Mouse (Mus musculus) myocyte (in vitro differentiated cells): ENCODE results near the gene Gm20388. TPM values are rescaled to one million over a fixed set of nuclear protein-coding genes. Genes with fewer than 3 reads are reported as not detected.

ENCODE experiments used
- H3K27me3 ChIP-seq: one replicate; pipeline ENCODE4 v1.6.1; 2011; ENCODE audit not compliant: control insufficient read depth, insufficient read depth, insufficient read length
- H3K36me3 ChIP-seq: one replicate; pipeline ENCODE4 v1.6.1; 2011; ENCODE audit not compliant: control insufficient read depth, insufficient read depth
- H3K4me2 ChIP-seq: one replicate; pipeline ENCODE4 v1.6.1; 2011; ENCODE audit warnings: low read depth, control low read depth
- H3K4me3 ChIP-seq: one replicate; pipeline ENCODE4 v1.5.1; 2011; ENCODE audit warnings: mild to moderate bottlenecking, control low read depth, moderate library complexity
- H3K79me2 ChIP-seq: one replicate; pipeline ENCODE4 v1.6.1; 2011; ENCODE audit not compliant: control insufficient read depth, insufficient read depth
- H3ac ChIP-seq: one replicate; pipeline ENCODE4 v1.6.1; 2011; ENCODE audit not compliant: control insufficient read depth, insufficient read length
- CEBPB ChIP-seq: IDR thresholded peaks from 2 replicates; pipeline ENCODE4 v1.6.1; 2011; ENCODE audit warnings: mild to moderate bottlenecking, moderate library complexity; ENCODE audit not compliant: poor library complexity, insufficient read depth, severe bottlenecking
- E2F4 ChIP-seq: IDR thresholded peaks from one replicate; pipeline ENCODE4 v1.6.1; 2011; ENCODE audit warnings: mild to moderate bottlenecking, control low read depth, moderate library complexity; ENCODE audit not compliant: insufficient read depth
- MAX ChIP-seq: IDR thresholded peaks from one replicate; pipeline ENCODE4 v1.6.1; 2011; ENCODE audit warnings: low read depth, mild to moderate bottlenecking, control low read depth
- MYOD1 ChIP-seq, 3 experiments: IDR thresholded peaks; one replicate each; pipeline ENCODE4 v1.6.1; 2011; ENCODE audit warnings: control low read depth in 2 of 3, low read depth in 2 of 3, mild to moderate bottlenecking in 2 of 3, moderate library complexity in 1 of 3; ENCODE audit not compliant: insufficient read length in 2 of 3, control insufficient read depth in 1 of 3
- MYOG ChIP-seq, 3 experiments: IDR thresholded peaks; one replicate each; pipeline ENCODE4 v1.6.1; 2011; ENCODE audit warnings: control low read depth in 2 of 3, low read depth in 2 of 3, mild to moderate bottlenecking in 2 of 3; ENCODE audit not compliant: insufficient read length in 2 of 3, control insufficient read depth in 1 of 3, insufficient read depth in 1 of 3
- POLR2A ChIP-seq: IDR thresholded peaks from one replicate; pipeline ENCODE4 v1.6.1; 2011; ENCODE audit warnings: low read depth, mild to moderate bottlenecking, control low read depth, moderate library complexity; ENCODE audit not compliant: insufficient read length
- POLR2AphosphoS2 ChIP-seq: IDR thresholded peaks from one replicate; pipeline ENCODE4 v1.6.1; 2011; ENCODE audit warnings: low read depth, control low read depth; ENCODE audit not compliant: insufficient read length
- REST ChIP-seq: IDR thresholded peaks from one replicate; pipeline ENCODE4 v1.6.1; 2011; ENCODE audit warnings: mild to moderate bottlenecking, control low read depth, moderate library complexity; ENCODE audit not compliant: insufficient read depth, insufficient read length
- SRF ChIP-seq: IDR thresholded peaks from one replicate; pipeline ENCODE4 v1.6.1; 2011; ENCODE audit warnings: low read depth; ENCODE audit not compliant: control insufficient read depth, insufficient read length
- TCF12 ChIP-seq: IDR thresholded peaks from one replicate; pipeline ENCODE4 v1.6.1; 2011; ENCODE audit warnings: mild to moderate bottlenecking, control low read depth; ENCODE audit not compliant: poor library complexity, insufficient read depth, severe bottlenecking
- TCF3 ChIP-seq: IDR thresholded peaks from one replicate; pipeline ENCODE4 v1.6.1; 2011; ENCODE audit warnings: low read depth, control low read depth; ENCODE audit not compliant: insufficient read length
- USF1 ChIP-seq: IDR thresholded peaks from one replicate; pipeline ENCODE4 v1.6.1; 2011; ENCODE audit warnings: low read depth, mild to moderate bottlenecking, control low read depth, moderate library complexity
- polyA plus RNA-seq: library from polyadenylated mRNA; unstranded; fragments of >200 nt; fragmentation: generic; extraction: Trizol; gene quantifications from one replicate; pipeline ENCODE4 v1.2.1, GENCODE M21; 2012; ENCODE audit warnings: missing spikeins

Gm20388 gene
- polyA plus RNA-seq, 1 experiment = 15.3 TPM

DNA sequence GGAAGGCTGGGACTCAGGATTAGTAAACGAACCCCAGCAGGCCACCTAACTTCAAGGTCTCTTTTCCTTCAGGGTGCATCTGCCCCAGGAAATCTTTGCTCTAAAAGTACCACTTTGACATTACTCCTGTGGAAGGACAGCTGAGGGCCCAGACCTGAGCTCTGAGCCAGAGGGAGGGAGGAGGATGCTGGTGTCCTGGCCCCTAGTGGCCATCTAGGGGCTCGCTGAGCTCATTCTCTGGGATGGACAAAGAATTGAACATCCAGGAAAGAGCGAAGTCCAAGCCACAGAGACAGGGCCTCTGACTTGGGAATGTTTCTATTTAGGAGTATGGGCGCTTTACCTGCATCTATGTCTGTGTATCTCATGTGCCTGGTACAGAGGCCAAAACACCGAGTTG lies 4441.0 kb downstream of the Gm20388 start:
- no peak overlapping the region for H3K4me3 ChIP-seq
- H3K36me3 ChIP-seq = no peaks in the 10 kb centered on the region
- peaks cover 26% of the 10 kb centered on the region for H3K27me3 ChIP-seq
- H3K4me2 ChIP-seq = no peak overlapping the region
- no peak for TF ChIP-seq TCF3
- no peak for TF ChIP-seq MYOG (IDR thresholded peaks at IDR 0.05; ENCODE audit: control insufficient read depth in 1 of 3, insufficient read depth in 1 of 3, insufficient read length in 2 of 3, low read depth in 2 of 3)
- no peak for TF ChIP-seq TCF12
- no peak for TF ChIP-seq MYOD1 (IDR thresholded peaks at IDR 0.05; ENCODE audit: control insufficient read depth in 1 of 3, insufficient read length in 2 of 3, low read depth in 2 of 3)
- no peak for TF ChIP-seq MAX
- no peak overlapping the region for H3ac ChIP-seq
- H3K79me2 ChIP-seq = no peaks in the 10 kb centered on the region

GRCm38 (mm10) chr8:124360911-124361310 lies 4450.3 kb downstream of the Gm20388 start:
- no peak overlapping the region for H3K4me3 ChIP-seq
- H3ac ChIP-seq = no peak overlapping the region
- no peak for TF ChIP-seq POLR2AphosphoS2
- TF ChIP-seq TCF12 = no peak
- no peak for TF ChIP-seq MYOD1 (IDR thresholded peaks at IDR 0.05; ENCODE audit: control insufficient read depth in 1 of 3, insufficient read length in 2 of 3, low read depth in 2 of 3)
- no peak for TF ChIP-seq USF1
- TF ChIP-seq E2F4 = no peak
- no peak for TF ChIP-seq POLR2A
- TF ChIP-seq MAX = no peak
- TF ChIP-seq TCF3 = no peak
- no peak for TF ChIP-seq CEBPB
- no peak for TF ChIP-seq SRF
- TF ChIP-seq MYOG (IDR thresholded peaks at IDR 0.05; ENCODE audit: control insufficient read depth in 1 of 3, insufficient read depth in 1 of 3, insufficient read length in 2 of 3, low read depth in 2 of 3) = no peak
- TF ChIP-seq REST = no peak
- H3K27me3 ChIP-seq = peaks cover 32% of the 10 kb centered on the region
- no peaks in the 10 kb centered on the region for H3K36me3 ChIP-seq
- H3K79me2 ChIP-seq = no peaks in the 10 kb centered on the region
- H3K4me2 ChIP-seq = no peak overlapping the region

DNA sequence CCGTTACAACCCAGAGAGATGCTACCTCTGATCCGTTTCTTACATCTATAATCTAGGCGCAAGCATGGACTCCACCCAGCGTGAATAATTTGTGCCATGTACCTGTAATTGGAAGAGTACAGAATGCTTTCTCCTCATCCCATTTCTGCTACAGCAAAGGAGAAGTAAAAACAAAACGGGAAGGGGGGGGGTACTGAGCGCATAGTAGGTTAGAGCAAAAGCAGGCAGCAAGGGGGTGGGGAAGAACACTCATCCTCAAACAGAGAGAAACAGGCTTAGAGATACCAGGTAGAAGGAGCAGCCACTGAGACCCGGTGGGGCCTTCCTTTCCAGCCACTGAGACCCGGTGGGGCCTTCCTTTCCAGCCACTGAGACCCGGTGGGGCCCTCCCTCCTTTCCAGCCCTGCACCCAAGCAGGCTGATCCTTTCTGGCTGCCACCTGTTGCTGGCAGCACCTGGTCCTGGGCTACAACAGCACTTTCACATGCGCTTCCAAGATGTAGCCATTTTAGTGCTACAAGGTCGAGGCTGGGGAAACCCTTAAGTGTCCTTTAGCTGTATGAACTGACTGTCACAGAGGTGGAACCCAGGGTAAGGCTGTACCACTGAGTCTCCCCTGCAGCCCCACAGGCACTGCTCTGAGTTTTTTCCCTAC lies 4451.3 kb downstream of the Gm20388 start:
- no peak for TF ChIP-seq POLR2A
- no peak for TF ChIP-seq MAX
- TF ChIP-seq TCF12 = no peak
- TF ChIP-seq MYOG (IDR thresholded peaks at IDR 0.05; ENCODE audit: control insufficient read depth in 1 of 3, insufficient read depth in 1 of 3, insufficient read length in 2 of 3, low read depth in 2 of 3) = no peak
- TF ChIP-seq TCF3 = no peak
- Histone ChIP-seq H3K4me2 (no peak overlapping the region), H3K27me3 (peaks cover 31% of the 10 kb centered on the region), H3K36me3 (no peaks in the 10 kb centered on the region), H3K4me3 (no peak overlapping the region), H3K79me2 (no peaks in the 10 kb centered on the region), H3ac (no peak overlapping the region)

DNA sequence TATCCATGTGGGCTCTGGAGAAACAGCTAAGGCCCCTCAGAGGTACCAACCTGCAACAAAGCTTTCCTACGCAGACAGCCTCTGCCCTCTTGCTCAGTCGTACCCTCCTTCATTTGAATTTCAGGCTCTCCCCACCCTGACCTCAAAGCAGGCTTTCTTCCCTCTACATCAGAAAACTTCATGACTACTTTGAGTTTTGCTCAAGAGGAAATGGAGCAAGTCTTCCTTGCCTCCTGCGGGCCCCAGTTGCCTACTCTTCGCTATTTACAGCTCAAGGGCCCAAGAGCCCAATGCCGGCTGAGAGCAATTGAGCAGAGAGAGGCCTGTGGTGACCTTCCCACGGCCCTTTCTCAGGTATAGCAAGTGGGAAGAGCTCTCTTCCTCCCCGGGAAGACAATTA lies 4451.9 kb downstream of the Gm20388 start:
- H3ac ChIP-seq = no peak overlapping the region
- H3K79me2 ChIP-seq = no peaks in the 10 kb centered on the region
- TF ChIP-seq CEBPB = no peak
- TF ChIP-seq SRF = no peak
- no peak for TF ChIP-seq E2F4
- no peak for TF ChIP-seq POLR2A
- no peak for TF ChIP-seq MYOD1 (IDR thresholded peaks at IDR 0.05; ENCODE audit: control insufficient read depth in 1 of 3, insufficient read length in 2 of 3, low read depth in 2 of 3)
- TF ChIP-seq REST = no peak
- TF ChIP-seq POLR2AphosphoS2 = no peak
- no peak for TF ChIP-seq TCF12
- TF ChIP-seq MYOG (IDR thresholded peaks at IDR 0.05; ENCODE audit: control insufficient read depth in 1 of 3, insufficient read depth in 1 of 3, insufficient read length in 2 of 3, low read depth in 2 of 3) = no peak
- no peak for TF ChIP-seq USF1
- no peak for TF ChIP-seq MAX
- TF ChIP-seq TCF3 = no peak
- no peak overlapping the region for H3K4me3 ChIP-seq
- H3K36me3 ChIP-seq = no peaks in the 10 kb centered on the region
- no peak overlapping the region for H3K4me2 ChIP-seq
- peaks cover 35% of the 10 kb centered on the region for H3K27me3 ChIP-seq

GRCm38 (mm10) chr8:124363337-124363736 lies 4452.7 kb downstream of the Gm20388 start:
- Histone ChIP-seq H3K79me2 (no peaks in the 10 kb centered on the region), H3K27me3 (peaks cover 35% of the 10 kb centered on the region), H3ac (no peak overlapping the region), H3K4me3 (no peak overlapping the region), H3K36me3 (no peaks in the 10 kb centered on the region), H3K4me2 (no peak overlapping the region)
- TF ChIP-seq POLR2AphosphoS2 = no peak
- no peak for TF ChIP-seq E2F4
- no peak for TF ChIP-seq MYOG (IDR thresholded peaks at IDR 0.05; ENCODE audit: control insufficient read depth in 1 of 3, insufficient read depth in 1 of 3, insufficient read length in 2 of 3, low read depth in 2 of 3)
- TF ChIP-seq CEBPB = no peak
- TF ChIP-seq MAX = no peak
- TF ChIP-seq TCF12 = no peak
- no peak for TF ChIP-seq USF1
- TF ChIP-seq POLR2A = no peak
- TF ChIP-seq REST = no peak
- TF ChIP-seq MYOD1 (IDR thresholded peaks at IDR 0.05; ENCODE audit: control insufficient read depth in 1 of 3, insufficient read length in 2 of 3, low read depth in 2 of 3) = no peak
- no peak for TF ChIP-seq SRF
- no peak for TF ChIP-seq TCF3
